ENCODE assay signal across 14 mouse cellular contexts in genomic region chr9:60259626-60260025, GRCm38 (mm10).
A peak's percentile ranks its signal among the peaks of the same experiment; 100 is the strongest.
DNase-seq lines count a peak whose midpoint lies in the region; ATAC-seq and TF ChIP-seq lines count a peak whose summit lies in the region.
"Had no signal": no experiment of that assay in that cellular context is flagged by ENCODE, and none has a peak within 500 bp of the region (broad histone marks: within the 10 kb centered on the region; RNA-seq: fewer than 3 reads in every experiment).

No protein-coding gene starts in this region.

- H3K9me3 ChIP-seq in hindbrain, postnatal 0 days (ENCODE audit: low read length): no peaks in the 10 kb centered on the region
- H3K9me3 ChIP-seq in hindbrain, embryonic 13.5 days: no peaks in the 10 kb centered on the region
- H3K9me3 ChIP-seq: kidney, embryonic 15.5 days; midbrain, embryonic 12.5 days had no signal

- TF ChIP-seq CTCF in gastrocnemius, adult 2 months (IDR thresholded peaks at IDR 0.05): no peak
- TF ChIP-seq CTCF in hindbrain, postnatal 0 days (IDR thresholded peaks at IDR 0.05; ENCODE audit: low read depth): no peak

- no peak overlapping the region for H3K4me2 ChIP-seq in hindbrain, postnatal 0 days (ENCODE audit: low read depth, low read length)
- no peak overlapping the region for H3K4me2 ChIP-seq in hindbrain, embryonic 13.5 days
- H3K4me2 ChIP-seq: kidney, embryonic 15.5 days; lung, embryonic 14.5 days; midbrain, embryonic 12.5 days had no signal

- H3K4me3 ChIP-seq in gastrocnemius, adult 2 months: no peak overlapping the region
- no peak overlapping the region for H3K4me3 ChIP-seq in hindbrain, postnatal 0 days (ENCODE audit: low read length)
- no peak overlapping the region for H3K4me3 ChIP-seq in hindbrain, embryonic 13.5 days
- H3K4me3 ChIP-seq: erythroblast, embryonic 14.5 days; kidney, embryonic 15.5 days; midbrain, embryonic 12.5 days had no signal

- peaks cover 3% of the 10 kb centered on the region; the same call in 1 of the 2 replicates for H3K4me1 ChIP-seq in hindbrain, postnatal 0 days (ENCODE audit: insufficient read depth, low read length)
- H3K4me1 ChIP-seq in hindbrain, embryonic 13.5 days (replicated peaks): peaks cover 2% of the 10 kb centered on the region; the same call in 1 of the 2 replicates

- peak overlapping the region; percentile 40; the same call in 1 of the 2 replicates for H3K27ac ChIP-seq in gastrocnemius, adult 2 months
- H3K27ac ChIP-seq in hindbrain, postnatal 0 days: no peak overlapping the region
- no peak overlapping the region for H3K27ac ChIP-seq in hindbrain, embryonic 13.5 days
- H3K27ac ChIP-seq: kidney, embryonic 15.5 days; macrophage; midbrain, embryonic 12.5 days had no signal

- peak; percentile 70 for ATAC-seq in hindbrain, postnatal 0 days
- ATAC-seq in hindbrain, embryonic 13.5 days (ENCODE audit: low FRiP score): no peak
- ATAC-seq: forebrain, embryonic 14.5 days had no signal

- no peaks in the 10 kb centered on the region for H3K27me3 ChIP-seq in hindbrain, postnatal 0 days (ENCODE audit: insufficient read depth, low read length)
- no peaks in the 10 kb centered on the region for H3K27me3 ChIP-seq in hindbrain, embryonic 13.5 days
- H3K27me3 ChIP-seq: kidney, embryonic 15.5 days had no signal

- 46% methylated on average over 13 of the region's 13 CpGs for WGBS in hindbrain, postnatal 0 days
- 73% methylated on average over 13 of the region's 13 CpGs for WGBS in hindbrain, embryonic 13.5 days

- no peaks in the 10 kb centered on the region for H3K36me3 ChIP-seq in hindbrain, postnatal 0 days (ENCODE audit: insufficient read depth, low read length)
- H3K36me3 ChIP-seq in hindbrain, embryonic 13.5 days: no peaks in the 10 kb centered on the region
- H3K36me3 ChIP-seq: kidney, embryonic 15.5 days; midbrain, embryonic 12.5 days had no signal

- intact Hi-C loops in gastrocnemius, adult 2 months (cut with DNase I): no loop called here

- H3K9ac ChIP-seq in hindbrain, postnatal 0 days (replicated peaks; ENCODE audit: low read length): no peak overlapping the region
- H3K9ac ChIP-seq in hindbrain, embryonic 13.5 days: no peak overlapping the region
- H3K9ac ChIP-seq: kidney, embryonic 15.5 days; lung, embryonic 14.5 days; midbrain, embryonic 12.5 days had no signal

- peak; percentile 60 for DNase-seq in gastrocnemius, adult 2 months
- no peak for DNase-seq in gastrocnemius, postnatal 25 days
- DNase-seq in hindbrain, postnatal 0 days (ENCODE audit: low spot score): peak; percentile 71
- peak; percentile 19 for DNase-seq in right cerebral cortex, postnatal 25 days
- no peak for DNase-seq in right cerebral cortex, postnatal 14 days
- no peak for DNase-seq in adrenal gland, adult 18-20 months (ENCODE audit: low spot score in 2 of 2)
- DNase-seq: lung, embryonic 14.5 days; thymus, postnatal 25 days had no signal

Comparison
In these comparisons a context has a peak if more than half of its experiments do, and no peak if none do; other contexts are left out.
1. DNase-seq: peak in gastrocnemius, adult 2 months (single experiment), hindbrain, postnatal 0 days (single experiment) and right cerebral cortex, postnatal 25 days (single experiment); none in gastrocnemius, postnatal 25 days (single experiment), right cerebral cortex, postnatal 14 days (single experiment) and adrenal gland, adult 18-20 months (0 of 2).